Mouse (Mus musculus): ENCODE data around the gene Gpx2. TPM values are rescaled to one million over a fixed set of nuclear protein-coding genes. Genes with fewer than 3 reads are reported as not detected.
"Not testable (repeated sequence)": the region's sequence is repeated elsewhere in the genome, so short reads cannot be mapped to it uniquely, and the experiment has no call there.

The Gpx2 gene
- polyA plus RNA-seq, 1 experiment, result not detected

DNA sequence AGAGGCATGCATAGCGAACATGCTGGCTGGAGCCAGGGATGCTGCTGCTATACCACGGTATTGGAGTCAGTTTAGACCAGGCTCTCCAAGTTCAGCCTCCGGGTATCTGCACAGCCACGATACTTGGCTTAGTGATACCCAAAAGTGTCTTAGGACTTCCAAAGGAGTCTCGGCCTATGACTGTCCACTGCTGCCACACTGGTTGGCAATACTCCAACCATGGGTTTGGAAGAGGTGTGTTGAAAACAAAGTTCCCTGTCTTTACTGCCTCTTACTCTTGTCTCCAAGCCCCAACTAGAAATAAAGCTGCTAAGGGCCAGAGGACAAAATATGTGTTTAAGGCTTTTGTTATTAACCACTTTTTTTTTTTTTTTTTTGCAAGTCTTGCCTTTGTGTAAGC is 15.1 kb upstream of the Gpx2 start:
- TF ChIP-seq GATA1 (IDR thresholded peaks at IDR 0.05; ENCODE audit: low read length) (no peak), TAL1 (IDR thresholded peaks at IDR 0.05; ENCODE audit: low read length) (no peak)
- peaks cover 4% of the 10 kb centered on the region; the same call in 1 of the 2 replicates for H3K27me3 ChIP-seq (ENCODE audit: control insufficient read depth)

DNA sequence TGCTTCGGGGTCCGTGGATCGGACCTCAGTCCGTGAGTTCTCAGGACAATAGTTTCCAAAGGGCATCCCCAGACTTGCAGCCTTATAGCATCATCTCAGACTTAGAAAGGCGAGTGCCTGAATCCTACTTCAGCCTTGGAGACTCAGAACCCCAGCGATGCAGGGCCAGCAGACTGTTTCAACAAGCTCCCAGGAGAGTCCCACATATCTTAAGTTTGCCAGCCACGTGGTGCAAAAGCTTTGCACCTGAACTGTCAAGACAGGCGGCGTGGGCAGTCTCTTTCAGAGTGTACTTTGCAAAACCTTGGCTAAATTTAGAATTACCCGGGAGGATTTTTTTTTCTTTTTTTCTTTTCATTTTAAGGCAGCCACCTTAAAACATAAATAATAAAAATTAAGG is 12.4 kb upstream of the Gpx2 start:
- TF ChIP-seq TAL1 (IDR thresholded peaks at IDR 0.05; ENCODE audit: low read length) (no peak), GATA1 (IDR thresholded peaks at IDR 0.05; ENCODE audit: low read length) (no peak)
- no peaks in the 10 kb centered on the region for H3K36me3 ChIP-seq (ENCODE audit: control insufficient read depth)

More for the DNA sequence above, 15.1 kb upstream of the Gpx2 start:
- H3K9me3 ChIP-seq (ENCODE audit: control insufficient read depth, low read length), result no peaks in the 10 kb centered on the region
- no peaks in the 10 kb centered on the region for H3K4me1 ChIP-seq (ENCODE audit: control insufficient read depth)
- H3K36me3 ChIP-seq (ENCODE audit: control insufficient read depth), result no peaks in the 10 kb centered on the region
- no peak overlapping the region for H3K4me3 ChIP-seq (replicated peaks)

DNA sequence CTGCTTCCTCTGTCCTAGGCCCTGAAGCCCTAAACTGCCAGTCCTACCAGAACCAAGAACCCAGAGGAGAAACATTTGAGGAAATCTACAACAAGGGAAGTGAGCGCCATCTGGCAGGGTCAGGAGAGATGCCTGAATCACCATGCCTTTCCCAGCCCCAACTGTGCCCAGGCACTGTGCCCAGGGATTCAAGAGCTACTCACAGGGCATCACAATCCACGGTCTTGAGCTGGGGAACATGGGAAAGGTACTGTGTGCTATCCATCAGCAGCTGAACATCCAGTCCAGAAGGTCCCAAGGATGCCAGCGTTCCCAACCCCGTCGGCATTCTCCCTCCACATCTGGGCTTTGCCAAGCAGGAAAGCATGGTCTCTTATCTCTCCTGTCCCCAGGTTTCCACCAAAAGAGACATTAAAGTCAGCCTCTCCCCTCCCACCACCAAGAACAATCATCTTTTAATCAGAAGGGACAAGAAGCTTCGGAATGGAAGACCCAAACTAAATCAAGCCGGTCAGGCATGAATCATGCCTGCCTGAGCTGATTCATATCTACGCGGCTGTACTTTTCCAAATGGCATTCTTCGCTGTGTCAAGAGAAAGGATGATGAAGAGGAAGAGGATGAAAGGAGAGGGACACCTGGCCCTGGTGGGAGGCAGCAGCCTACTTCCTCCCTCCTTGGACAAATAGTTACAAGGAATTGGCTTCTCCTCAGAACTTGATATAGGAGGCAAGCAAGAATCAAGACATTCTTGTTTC is 9.9 kb upstream of the Gpx2 start:
- Histone ChIP-seq H3K27me3 (ENCODE audit: control insufficient read depth) (peaks cover 7% of the 10 kb centered on the region), H3K4me1 (ENCODE audit: control insufficient read depth) (no peaks in the 10 kb centered on the region), H3K9me3 (ENCODE audit: control insufficient read depth, low read length) (no peaks in the 10 kb centered on the region), H3K4me3 (replicated peaks) (no peak overlapping the region), H3K36me3 (ENCODE audit: control insufficient read depth) (no peaks in the 10 kb centered on the region)
- TF ChIP-seq TAL1 (IDR thresholded peaks at IDR 0.05; ENCODE audit: low read length), result no peak
- no peak for TF ChIP-seq GATA1 (IDR thresholded peaks at IDR 0.05; ENCODE audit: low read length)

More for the DNA sequence above, 12.4 kb upstream of the Gpx2 start:
- H3K4me3 ChIP-seq (replicated peaks), result no peak overlapping the region
- H3K27me3 ChIP-seq (ENCODE audit: control insufficient read depth), result peaks cover 3% of the 10 kb centered on the region; the same call in 1 of the 2 replicates
- no peaks in the 10 kb centered on the region for H3K9me3 ChIP-seq (ENCODE audit: control insufficient read depth, low read length)
- H3K4me1 ChIP-seq (ENCODE audit: control insufficient read depth), result no peaks in the 10 kb centered on the region

DNA sequence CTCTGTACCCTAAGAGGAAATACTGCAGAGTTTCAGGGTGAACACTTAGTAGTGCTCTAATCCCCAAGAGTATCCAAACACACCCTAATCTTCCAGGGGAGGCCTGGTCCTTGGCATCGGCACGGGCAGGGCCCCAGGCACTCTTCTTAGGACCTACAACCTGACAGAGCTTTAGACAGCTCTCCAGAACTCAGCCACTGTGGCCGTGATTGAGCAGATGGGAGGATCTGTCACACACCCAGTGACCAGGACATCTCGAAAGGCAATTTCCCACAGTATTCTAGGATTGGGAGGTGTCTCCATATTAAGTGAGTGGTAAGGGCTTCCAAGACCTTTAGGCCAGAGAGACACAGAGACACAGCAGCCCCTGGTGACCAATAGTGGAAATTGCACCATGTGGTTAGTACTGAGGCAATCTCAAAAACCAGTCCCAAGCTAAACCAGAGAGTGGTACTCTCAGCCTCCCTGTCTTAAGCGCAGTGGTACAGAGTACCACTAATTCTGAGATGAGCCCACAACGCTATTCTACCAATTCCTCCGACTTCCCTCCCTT is 8.4 kb upstream of the Gpx2 start:
- H3K4me3 ChIP-seq (replicated peaks), result no peak overlapping the region
- H3K4me1 ChIP-seq (ENCODE audit: control insufficient read depth), result no peaks in the 10 kb centered on the region
- H3K9me3 ChIP-seq (ENCODE audit: control insufficient read depth, low read length), result no peaks in the 10 kb centered on the region
- TF ChIP-seq GATA1 (IDR thresholded peaks at IDR 0.05; ENCODE audit: low read length), result no peak
- TF ChIP-seq TAL1 (IDR thresholded peaks at IDR 0.05; ENCODE audit: low read length), result no peak
- H3K27me3 ChIP-seq (ENCODE audit: control insufficient read depth), result peaks cover 18% of the 10 kb centered on the region
- H3K36me3 ChIP-seq (ENCODE audit: control insufficient read depth), result no peaks in the 10 kb centered on the region

DNA sequence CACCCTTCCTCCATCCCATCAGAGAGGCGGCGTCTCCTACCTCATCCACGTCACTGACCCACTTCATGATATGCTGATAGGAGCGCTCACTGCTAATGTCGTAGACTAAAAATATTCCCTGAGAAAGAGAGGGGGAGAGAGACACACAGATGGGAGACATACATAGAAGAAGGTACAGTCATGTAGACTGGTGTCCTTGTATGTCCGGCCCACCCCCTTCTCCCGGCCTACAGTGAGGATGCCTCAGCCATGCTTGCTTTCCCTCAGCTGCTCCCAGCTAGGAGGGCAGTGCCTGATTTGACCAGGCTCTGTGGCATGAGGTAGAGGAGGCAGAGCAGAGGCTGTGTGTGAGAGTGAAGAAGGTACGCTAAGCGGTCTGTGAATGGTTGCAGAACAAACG is 7.7 kb upstream of the Gpx2 start:
- no peaks in the 10 kb centered on the region for H3K9me3 ChIP-seq (ENCODE audit: control insufficient read depth, low read length)
- no peaks in the 10 kb centered on the region for H3K36me3 ChIP-seq (ENCODE audit: control insufficient read depth)
- H3K27me3 ChIP-seq (ENCODE audit: control insufficient read depth), result peaks cover 26% of the 10 kb centered on the region
- H3K4me3 ChIP-seq (replicated peaks), result no peak overlapping the region
- H3K4me1 ChIP-seq (ENCODE audit: control insufficient read depth), result no peaks in the 10 kb centered on the region
- TF ChIP-seq GATA1 (IDR thresholded peaks at IDR 0.05; ENCODE audit: low read length) (no peak), TAL1 (IDR thresholded peaks at IDR 0.05; ENCODE audit: low read length) (no peak)

DNA sequence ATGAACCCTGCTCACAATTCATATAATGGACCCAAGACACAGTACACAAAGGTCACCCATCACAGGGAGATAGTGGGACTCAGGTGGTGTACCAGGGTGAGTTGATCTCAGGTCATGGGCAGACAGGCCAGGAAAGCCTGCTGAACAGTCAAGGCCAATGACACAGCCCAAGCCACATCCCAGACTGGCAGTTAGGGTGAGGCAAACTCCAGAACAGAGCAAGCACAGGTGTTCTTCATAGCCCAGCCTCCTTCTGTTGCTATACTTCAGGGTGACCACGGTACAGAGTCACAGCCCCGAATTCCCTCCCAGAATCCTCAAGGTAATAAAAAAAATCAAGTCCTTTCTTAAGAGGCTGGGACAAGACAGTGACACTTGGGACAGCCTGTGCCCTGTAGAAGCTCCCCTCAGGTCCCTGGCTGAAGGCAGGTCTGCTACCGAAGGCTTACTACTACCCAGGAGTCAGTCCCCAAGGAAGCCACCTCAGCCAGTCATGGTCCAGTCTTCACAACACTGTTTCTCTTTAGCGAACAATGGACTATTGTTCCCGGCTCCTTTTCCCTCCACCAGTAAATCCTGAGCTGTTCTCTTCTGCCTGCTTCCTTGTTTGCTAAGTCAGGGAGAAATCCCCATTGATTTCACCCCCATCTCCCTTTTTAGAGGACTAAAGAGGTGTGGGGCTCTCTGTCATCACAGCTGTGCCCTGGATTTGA is 2.8 kb upstream of the Gpx2 start:
- Histone ChIP-seq H3K36me3 (ENCODE audit: control insufficient read depth) (no peaks in the 10 kb centered on the region), H3K27me3 (ENCODE audit: control insufficient read depth) (peaks cover 38% of the 10 kb centered on the region), H3K4me3 (replicated peaks) (no peak overlapping the region), H3K4me1 (ENCODE audit: control insufficient read depth) (no peaks in the 10 kb centered on the region), H3K9me3 (ENCODE audit: control insufficient read depth, low read length) (no peaks in the 10 kb centered on the region)
- no peak for TF ChIP-seq TAL1 (IDR thresholded peaks at IDR 0.05; ENCODE audit: low read length)
- TF ChIP-seq GATA1 (IDR thresholded peaks at IDR 0.05; ENCODE audit: low read length), result no peak

DNA sequence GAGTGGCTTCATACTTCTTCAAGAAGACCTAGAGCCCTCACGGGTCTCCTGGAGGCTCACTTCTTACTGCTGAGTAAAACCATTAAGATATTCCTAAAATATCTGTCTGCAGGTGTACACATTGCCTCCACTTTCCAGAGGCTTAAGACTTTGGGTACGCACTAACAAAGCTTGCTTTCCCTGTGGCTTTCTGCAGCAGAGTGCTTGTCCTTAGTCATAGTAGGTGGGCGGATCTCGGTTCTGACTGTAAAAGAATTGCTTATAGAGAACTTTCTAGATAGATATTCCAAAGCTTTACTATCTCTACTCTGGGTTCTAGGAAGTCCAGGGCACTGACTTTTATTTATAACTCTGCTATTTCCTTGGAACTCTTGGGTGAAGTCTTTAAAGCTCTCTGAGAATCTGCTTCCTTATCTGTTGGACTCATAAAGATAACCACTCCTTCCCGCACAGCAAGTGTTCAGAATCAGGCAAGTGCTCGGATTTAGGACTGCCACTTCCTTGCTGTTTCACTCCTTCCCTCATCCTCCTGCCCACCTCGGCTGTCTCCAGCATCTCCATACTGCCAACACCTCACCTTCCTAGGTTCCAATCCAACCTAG is 1.7 kb upstream of the Gpx2 start:
- H3K4me3 ChIP-seq (replicated peaks), result no peak overlapping the region
- no peaks in the 10 kb centered on the region for H3K36me3 ChIP-seq (ENCODE audit: control insufficient read depth)
- H3K27me3 ChIP-seq (ENCODE audit: control insufficient read depth), result peaks cover 44% of the 10 kb centered on the region
- no peaks in the 10 kb centered on the region for H3K9me3 ChIP-seq (ENCODE audit: control insufficient read depth, low read length)
- TF ChIP-seq TAL1 (IDR thresholded peaks at IDR 0.05; ENCODE audit: low read length) (no peak), GATA1 (IDR thresholded peaks at IDR 0.05; ENCODE audit: low read length) (no peak)
- H3K4me1 ChIP-seq (ENCODE audit: control insufficient read depth), result no peaks in the 10 kb centered on the region

DNA sequence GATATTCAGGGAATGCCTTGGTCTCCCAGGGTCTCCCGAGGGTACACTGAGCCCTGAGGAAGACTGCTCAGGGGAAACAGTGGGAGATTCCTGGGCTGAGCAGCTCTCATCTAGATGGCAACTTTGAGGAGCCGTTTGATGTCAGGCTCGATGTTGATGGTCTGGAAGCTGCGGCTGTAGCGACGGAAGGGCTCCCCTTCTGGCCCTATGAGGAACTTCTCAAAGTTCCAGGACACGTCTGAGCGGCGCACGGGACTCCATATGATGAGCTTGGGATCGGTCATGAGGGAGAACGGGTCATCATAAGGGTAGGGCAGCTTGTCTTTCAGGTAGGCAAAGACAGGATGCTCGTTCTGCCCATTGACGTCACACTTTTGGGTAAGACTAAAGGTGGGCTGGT is 2.8 kb downstream of the Gpx2 start:
- H3K9me3 ChIP-seq (ENCODE audit: control insufficient read depth, low read length); H3K36me3 ChIP-seq (ENCODE audit: control insufficient read depth); H3K4me1 ChIP-seq (ENCODE audit: control insufficient read depth); H3K4me3 ChIP-seq (replicated peaks): not testable (repeated sequence)
- peaks cover 25% of the 10 kb centered on the region for H3K27me3 ChIP-seq (ENCODE audit: control insufficient read depth)

DNA sequence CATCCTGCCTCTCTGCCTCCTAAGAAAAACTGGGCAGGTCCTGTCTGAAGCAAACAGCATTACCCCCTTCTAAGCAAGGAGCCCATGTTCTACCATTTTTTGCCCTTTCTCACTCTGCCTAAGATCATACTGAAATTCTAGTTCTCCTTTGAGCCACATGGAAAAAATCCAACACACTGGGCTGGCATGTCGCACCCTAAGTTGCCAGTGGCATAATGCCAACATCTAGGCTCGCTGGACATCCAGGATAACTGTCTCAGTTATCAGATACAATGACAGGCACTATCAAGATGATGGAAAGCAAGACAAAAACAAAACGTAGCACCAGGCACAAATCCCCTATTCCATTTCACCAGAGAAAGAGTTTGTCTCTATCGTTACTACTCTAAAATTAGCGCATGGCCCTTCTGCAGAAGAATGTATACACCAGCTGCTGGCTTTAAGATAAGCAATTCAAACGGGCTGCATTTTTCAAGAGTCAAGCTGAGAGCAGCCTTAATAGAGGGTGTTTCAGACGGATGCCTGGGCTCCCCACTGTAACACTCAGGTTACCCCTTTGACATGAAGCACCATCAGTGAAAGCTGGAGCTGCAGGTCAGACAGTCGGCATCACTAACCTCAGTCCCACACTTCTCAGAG is 4.8 kb downstream of the Gpx2 start:
- H3K4me3 ChIP-seq (replicated peaks), result no peak overlapping the region
- no peaks in the 10 kb centered on the region for H3K4me1 ChIP-seq (ENCODE audit: control insufficient read depth)
- peaks cover 22% of the 10 kb centered on the region for H3K27me3 ChIP-seq (ENCODE audit: control insufficient read depth)
- no peaks in the 10 kb centered on the region for H3K9me3 ChIP-seq (ENCODE audit: control insufficient read depth, low read length)
- no peaks in the 10 kb centered on the region for H3K36me3 ChIP-seq (ENCODE audit: control insufficient read depth)
- TF ChIP-seq GATA1 (IDR thresholded peaks at IDR 0.05; ENCODE audit: low read length) (no peak), TAL1 (IDR thresholded peaks at IDR 0.05; ENCODE audit: low read length) (no peak)
